Mouse (Mus musculus): ENCODE data around the gene Susd1. TPM values are rescaled to one million over a fixed set of nuclear protein-coding genes. Genes with fewer than 3 reads are reported as not detected.

Gene Susd1
- 1 to 10 TPM; 1.0 to 2.0 TPM for total RNA-seq (2021)

DNA sequence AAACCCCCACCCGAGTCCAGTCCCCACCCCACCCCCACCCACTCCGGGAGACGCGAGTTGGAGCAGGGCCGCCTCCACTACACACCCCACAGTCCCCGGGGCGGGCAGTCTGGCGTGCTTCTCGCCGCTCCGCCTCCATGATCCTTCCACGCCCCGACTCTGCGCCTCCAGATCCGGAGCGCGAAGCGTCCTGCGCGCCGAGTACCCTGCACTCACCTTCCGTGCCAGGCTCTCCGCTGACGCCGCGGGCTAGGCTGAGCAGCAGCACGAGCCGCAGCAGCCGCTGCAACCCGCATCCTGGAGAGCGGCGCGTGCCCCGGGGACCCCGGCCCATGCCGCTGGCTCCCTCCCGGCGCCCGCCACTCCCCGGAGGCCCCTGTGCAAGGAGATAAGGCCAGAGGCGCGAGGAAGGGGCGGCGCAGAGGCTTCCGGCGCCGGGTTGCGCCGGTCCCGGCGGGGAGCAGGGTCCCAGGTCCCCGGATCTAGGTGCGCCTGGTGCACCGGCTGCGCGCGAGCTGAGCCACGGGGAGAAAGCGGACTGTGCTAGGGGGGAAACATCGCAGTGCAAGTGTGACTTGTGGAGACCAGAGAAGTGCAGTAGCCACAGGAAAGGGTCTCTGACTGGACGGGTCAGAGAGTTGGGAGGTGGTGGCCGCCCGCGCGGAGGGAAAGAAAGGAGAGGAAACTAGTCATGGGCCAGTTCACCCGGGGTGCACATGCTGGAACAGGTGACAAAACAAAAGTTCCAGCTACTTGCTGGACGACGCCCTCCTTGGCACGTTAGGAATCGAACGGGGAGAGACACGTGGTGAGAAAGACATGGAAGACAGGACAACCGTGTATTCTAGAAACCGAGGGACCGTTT lies at the start of gene Susd1:
TSS of gene Susd1 (minus strand) at position 644 of the 865 bp plus-strand sequence.
- peak; percentile 53 to 59 for DNase-seq
- intact Hi-C loops (cut with DNase I) = no loop called here

DNA sequence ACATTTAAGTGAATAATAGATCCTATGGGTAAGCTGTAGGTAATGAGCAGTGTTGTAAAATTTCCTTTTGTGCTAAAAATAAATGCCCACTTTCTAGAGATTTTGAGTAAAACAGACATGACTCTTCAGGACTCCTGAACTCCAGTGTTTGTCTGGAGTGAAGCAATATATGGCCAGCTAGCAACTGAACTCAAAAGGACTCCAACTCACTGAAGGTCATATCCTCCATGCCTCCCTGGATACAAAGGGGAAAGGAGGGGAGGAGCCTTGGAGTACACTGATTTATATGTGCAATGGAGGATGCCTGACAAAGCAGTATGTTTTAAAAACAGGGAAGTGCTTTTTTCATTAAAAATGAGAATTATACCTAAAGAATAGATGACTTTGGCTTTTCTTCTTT lies 32.9 kb upstream of the Susd1 start:
- intact Hi-C loops (cut with DNase I) = no loop called here
- DNase-seq = no peak

DNA sequence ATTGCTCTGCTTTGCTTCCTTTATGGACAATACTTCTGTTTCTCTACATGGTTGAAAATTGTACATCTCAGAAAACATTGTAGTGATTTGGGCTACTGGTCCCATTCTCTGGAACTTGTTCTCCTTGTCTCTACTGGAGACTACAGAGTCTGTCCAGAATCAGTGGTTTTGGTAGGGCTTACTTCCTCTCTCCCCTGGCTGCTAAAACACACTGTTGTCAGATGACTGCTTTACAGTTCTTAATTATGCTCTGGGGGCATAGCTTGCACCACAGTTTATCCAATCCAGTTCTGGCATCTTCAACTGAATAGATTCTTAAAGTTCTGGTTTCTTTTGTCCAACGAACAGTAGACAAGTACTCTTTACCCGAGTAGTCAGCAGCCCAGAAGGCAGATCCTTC lies 27.0 kb upstream of the Susd1 start:
- intact Hi-C loops (cut with DNase I) = no loop called here

DNA sequence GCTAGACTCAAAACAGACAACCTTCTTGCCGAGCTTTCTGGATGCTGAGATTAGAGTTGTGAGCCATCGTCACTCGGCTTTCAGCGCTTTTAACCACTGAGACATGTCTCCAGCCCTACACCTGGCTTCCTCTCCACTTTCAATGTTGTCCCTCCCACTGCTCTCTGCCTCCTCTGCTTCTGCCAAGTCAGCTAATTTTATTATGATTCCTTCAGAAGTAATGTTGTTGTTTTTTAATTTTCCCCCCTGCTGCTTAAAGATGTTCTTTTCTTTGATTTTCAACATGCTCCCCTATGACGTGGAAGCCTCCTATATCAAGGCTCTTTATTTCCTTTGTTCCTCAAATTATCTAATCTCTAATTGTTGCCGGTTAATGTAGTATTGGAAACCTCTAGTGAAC lies 26.2 kb upstream of the Susd1 start:
- DNase-seq = no peak
- intact Hi-C loops (cut with DNase I) = no loop called here

More for the DNA sequence above, 27.0 kb upstream of the Susd1 start:
- no peak for DNase-seq

DNA sequence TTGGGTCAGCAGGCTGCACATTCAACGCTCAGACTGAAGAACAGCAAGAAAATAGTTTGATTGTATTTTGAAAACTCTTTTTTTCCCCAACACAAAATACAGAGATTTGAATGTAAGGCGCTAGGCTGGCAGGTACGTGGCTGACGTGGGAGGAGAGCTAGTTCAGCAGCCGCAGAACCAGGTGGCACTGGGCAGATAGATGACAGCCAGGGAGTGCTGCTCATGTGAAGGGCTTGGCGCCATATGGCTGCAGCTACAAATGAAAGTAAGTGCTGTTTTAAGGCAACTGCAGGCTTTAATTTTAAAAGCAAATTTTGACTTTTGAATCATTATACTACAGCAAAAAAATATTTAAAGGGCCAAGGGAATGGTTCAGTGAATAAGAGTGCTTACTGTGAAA lies 24.1 kb upstream of the Susd1 start:
- no peak for DNase-seq
- intact Hi-C loops (cut with DNase I) = no loop called here

DNA sequence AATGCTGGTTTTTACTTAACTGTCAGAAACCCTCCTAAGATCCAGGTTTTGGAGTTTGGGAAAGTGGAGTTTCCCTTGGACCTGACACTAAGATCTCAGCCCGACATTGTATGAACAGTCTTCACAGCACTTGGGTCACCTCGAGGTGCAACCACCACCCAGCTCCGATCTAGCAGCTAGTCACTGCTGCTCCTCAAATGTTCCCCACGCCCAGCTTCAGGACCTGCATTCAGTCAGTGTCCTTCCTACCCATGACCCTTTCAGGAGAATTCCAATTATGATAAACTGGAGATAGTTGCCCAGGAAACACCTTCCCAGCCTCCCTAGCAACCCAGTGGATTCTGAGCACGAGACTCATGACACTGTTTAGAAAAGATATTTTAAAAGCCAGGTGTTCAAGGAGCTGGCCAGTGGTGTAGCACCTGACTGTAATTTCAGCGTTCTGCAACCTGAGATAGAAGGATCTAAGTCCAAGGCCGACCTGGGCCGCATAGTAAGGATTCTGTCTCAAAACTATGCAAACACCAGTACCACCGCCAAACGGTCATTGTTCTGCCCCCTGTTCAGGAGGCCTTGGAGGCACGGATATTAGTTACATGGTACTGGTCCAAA lies 22.8 kb upstream of the Susd1 start:
- intact Hi-C loops (cut with DNase I) = no loop called here

DNA sequence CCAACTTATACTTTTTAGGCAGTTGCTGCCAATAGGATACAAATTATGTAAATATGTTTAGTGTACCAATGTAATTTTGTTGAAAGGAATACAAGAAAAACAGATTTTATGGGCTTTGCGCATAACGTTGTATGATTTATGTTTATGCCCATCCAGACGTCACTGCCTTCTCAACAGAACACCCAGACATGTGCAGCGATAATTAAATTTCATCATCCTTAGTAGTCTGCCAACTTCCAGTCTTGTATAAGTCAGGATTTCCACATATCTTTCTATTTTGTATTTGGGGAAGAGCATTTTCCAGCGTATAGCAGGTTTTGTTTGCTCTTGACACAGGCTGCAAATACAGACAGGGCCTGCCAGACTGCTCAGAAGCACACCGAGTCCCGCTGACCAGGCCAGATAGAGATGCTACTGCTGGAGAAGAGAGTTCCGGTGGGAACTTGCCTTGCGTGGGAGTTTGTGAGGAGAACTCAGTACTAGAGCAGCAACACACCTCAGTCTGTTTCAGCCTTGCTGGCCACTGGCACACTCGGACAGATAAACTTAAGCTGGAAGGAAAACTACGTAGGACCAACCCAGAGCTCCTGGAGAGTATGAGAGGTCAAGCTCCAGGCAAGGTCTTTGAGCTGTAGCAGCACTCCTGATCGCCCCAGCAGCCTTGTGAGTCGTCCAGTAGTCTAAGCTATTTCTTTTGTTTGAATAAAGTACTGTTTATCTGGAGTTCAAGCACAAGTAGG lies 21.0 kb upstream of the Susd1 start:
- intact Hi-C loops (cut with DNase I) = no loop called here
- DNase-seq = no peak

More for the DNA sequence above, 22.8 kb upstream of the Susd1 start:
- DNase-seq = no peak

DNA sequence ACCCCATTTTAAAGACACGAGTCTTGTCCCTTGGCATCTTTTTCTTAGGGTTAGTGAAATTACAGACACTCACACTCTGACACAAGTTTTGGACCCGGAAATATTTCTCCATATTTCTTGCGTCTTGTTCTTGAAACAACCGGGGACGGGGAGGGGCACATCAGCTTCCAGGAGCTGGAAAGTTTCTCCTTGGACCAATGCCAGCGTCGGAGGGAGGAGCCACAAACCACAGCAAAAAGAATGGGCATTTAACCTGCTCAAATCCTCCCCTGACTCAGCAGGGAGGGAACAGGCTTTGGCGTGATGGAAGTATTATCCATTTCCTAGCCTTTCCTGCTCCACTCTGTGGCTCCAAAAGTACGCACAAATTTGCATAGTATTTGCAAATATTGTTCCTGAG lies 19.5 kb upstream of the Susd1 start:
- DNase-seq = peak in 1 of 2 experiments; percentile 31

DNA sequence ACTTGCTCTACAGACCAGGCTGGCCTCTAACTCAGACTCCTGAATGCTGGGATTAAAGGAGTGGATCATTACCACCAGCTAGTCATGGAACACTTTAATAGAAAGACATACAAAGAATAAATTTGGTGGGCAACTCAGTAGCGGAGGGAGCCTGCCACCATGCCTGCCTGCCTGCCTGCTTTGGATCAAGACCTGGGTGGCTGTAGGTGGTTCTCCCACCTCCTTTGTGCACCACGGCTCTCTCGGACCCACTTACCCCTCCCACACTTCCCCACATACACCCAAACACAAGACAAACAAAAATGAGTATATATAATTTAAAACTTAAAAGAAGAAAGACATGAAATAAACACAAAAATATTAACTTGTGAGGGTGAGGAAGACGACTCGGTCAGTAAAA lies 18.7 kb upstream of the Susd1 start:
- no peak for DNase-seq
- intact Hi-C loops (cut with DNase I) = no loop called here

More for the DNA sequence above, 19.5 kb upstream of the Susd1 start:
- intact Hi-C loops (cut with DNase I) = no loop called here

DNA sequence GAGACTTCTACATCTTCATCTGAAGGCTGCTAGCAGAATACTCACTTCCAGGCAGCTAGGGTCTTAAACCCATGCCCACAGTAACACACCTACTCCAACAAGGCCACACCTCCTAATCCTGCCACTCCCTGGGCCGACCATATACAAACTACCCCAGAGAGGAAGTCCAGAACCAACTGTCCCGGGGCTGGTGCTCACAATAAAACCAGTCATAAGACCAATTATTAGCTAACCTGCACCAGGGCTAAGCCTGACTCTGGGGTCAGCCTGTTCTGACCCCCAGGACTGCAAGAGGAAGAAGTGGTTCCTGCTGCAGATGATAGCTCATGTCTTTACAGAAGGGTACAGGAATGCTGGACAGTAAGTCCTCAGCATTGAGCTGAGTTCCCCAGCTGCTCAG lies 17.0 kb upstream of the Susd1 start:
- DNase-seq = no peak
- intact Hi-C loops (cut with DNase I) = no loop called here

DNA sequence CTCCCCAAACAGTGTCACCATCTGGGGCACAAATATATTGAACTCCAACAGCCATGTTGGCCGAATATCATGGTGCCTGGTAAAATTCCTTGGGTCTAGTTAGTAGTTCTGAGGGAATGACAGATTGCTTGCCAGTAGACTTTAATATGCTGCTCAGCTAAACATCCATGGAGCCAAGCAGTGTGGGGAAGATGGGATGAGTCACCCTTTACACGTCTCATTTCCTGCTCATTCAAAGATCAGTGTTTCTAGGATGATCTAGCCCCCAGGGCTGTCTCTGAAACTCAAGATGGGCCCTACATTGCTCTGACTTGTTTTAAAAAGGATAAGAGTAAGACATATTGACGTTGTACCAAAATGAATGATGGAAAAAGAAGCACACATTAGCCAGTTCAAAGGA lies 15.6 kb upstream of the Susd1 start:
- intact Hi-C loops (cut with DNase I) = no loop called here
- no peak for DNase-seq

DNA sequence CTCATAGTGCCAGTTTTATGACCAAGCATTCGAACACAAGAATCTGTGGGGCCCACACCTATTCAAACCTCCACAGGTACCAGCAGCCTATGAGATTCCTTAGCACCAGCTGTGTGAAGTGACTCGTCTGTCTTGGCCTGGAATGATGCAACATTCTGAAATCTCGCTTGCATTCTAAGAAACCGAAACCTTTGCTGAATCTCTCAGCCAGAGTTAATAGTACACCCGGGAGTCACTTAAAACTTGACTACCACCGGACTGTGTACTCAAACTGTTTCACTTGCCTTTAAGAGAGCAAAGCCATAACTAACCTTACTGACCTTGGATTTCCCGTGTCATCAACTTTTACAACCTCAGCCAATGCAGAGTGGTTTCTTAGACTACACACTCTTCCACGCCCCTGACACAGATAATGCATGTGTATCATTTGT lies 14.1 kb upstream of the Susd1 start:
- intact Hi-C loops (cut with DNase I) = no loop called here

DNA sequence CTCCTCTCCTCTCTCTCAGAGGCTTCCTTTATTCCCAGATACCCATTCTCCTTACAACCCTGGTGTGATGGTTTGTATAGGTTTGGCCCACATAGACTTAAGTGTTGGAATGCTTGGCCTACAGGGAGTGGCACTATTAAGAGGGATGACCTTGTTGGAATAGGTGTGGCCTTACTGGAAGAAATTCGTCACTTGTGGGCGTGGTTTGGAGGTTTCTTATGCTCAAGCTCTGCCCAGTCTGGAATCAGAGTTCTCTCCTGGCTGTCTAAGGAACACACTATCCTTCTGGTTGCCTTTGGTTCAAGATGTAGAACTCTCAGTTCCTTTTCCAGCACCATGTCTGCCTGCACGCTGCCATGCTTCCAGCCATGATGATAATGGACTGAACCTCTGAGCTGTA lies 12.5 kb upstream of the Susd1 start:
- no peak for DNase-seq
- intact Hi-C loops (cut with DNase I) = no loop called here

More for the DNA sequence above, 14.1 kb upstream of the Susd1 start:
- no peak for DNase-seq

DNA sequence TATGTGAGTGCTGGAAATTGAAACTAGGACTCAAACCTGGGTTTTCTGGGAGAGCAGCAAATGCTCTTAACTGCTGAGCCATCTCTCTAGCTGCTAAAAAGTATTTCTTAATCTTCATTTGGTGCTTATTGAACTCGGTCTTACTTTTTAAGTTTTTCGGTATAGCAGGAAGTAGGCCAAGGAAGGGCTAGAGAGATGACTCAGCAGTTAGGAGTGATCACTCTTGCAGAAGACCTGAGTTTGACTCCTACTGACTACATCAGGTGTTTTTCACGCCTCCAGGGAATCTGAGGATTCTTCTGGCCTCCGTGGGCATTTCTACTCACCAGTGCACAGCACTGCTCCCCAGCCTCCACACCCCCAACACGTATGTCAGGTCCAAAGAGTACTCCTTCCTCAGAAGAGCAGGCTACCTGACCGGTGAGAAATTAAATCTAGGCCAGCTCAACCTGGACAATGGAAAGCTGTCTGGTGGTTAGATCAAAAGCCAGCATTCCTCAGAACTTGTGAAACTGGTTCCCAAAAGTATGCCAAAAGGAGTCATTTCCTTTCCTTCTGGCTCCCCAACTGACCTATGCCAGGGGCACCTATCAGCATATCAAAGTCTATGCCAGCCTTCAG lies 11.9 kb upstream of the Susd1 start:
- no peak for DNase-seq
- intact Hi-C loops (cut with DNase I) = no loop called here

DNA sequence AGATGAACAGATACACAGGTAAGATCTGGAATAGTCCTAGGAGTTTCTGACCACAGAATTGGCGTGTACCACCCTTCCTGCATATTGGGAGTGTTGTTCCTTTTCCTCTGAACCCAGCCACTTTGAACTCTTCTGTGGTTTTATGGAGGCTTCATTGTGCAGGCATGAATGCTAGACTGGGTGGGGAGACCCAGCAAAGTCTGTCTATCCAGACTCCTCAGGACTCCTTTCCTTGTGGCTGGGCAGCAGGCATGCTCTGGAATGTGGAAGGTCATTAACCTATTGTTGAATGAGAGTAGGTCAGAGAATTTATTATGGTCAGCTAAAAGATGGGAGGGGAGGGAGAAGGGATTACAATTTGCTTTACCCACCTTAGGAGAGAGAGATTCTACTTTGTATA lies 8.9 kb upstream of the Susd1 start:
- intact Hi-C loops (cut with DNase I) = no loop called here
- DNase-seq = no peak

DNA sequence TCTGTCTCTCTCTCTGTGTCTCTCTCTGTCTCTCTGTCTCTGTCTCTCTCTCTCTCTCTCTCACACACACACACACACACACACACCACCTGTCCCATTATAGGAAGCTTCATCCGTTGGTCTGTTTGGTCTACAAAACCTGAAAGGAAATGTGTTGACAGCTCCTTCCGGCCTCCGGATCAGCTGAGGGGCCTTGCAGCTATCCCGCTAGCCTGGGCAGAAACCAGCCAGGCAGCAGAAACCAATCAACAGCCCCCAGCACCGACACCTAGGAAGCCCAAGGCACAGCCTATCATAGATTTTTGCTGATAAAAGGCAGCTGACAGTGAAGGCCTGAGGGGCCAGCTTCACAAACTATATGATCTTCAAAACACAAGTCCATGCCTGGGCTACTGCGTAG lies 7.1 kb upstream of the Susd1 start:
- intact Hi-C loops (cut with DNase I) = no loop called here
- no peak for DNase-seq

DNA sequence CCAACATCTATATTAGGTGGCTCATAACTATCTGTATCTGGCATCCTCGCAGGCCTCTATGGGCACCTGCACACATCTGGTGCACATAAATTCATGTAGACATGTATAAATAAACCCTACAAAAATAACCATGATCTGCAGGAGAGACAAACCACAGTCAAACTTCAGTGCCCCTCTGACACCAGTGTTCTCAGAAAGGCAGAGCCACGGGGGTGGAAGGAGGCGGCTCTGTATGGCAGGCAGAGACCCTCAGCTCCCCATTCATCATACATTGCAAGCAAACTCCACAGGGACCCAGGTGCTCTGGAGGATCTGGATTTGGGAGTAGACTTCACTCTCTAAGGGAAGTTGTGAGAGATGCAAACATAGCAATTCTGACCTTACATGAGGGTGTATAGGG lies 6.6 kb upstream of the Susd1 start:
- DNase-seq = no peak
- intact Hi-C loops (cut with DNase I) = no loop called here

DNA sequence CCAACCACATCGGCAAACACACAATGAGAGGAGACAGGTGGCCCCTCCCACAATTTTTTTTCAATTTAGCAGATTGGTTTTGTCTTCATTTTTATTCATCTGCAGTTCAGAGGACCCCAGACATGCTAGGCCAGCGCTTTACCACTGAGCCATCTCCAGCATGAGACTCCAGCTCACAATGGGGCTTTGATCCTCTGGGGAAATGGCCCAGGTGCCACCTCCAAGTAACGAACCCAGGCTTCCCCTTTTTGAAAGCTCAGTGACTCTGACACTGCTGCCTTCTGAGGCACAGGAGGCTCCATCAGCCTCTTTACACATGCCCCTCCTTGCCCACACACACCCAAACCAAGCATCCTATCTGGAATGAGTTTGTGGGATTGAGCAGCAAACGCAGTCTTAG lies 5.7 kb upstream of the Susd1 start:
- intact Hi-C loops (cut with DNase I) = no loop called here
- DNase-seq = no peak

DNA sequence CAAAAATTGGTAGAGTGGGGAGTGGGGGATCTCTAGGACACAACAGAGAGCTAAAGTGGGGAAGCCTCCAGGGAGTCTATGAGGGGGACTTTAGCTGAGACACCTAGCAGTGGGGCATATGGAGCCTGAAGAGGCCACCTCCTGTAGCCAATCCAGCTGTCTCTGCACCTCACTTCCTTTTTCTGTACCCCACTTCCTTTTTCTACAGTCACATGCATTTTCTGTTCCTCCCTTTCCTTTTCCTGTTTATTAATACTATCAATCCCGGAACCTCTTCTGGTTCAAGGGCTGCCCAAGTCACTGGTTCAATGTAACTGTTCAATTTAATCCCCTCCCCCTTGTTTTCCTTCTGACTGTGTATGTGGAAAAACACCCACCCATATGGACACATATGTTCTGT lies 2.8 kb upstream of the Susd1 start:
- intact Hi-C loops (cut with DNase I) = no loop called here
- DNase-seq = no peak

DNA sequence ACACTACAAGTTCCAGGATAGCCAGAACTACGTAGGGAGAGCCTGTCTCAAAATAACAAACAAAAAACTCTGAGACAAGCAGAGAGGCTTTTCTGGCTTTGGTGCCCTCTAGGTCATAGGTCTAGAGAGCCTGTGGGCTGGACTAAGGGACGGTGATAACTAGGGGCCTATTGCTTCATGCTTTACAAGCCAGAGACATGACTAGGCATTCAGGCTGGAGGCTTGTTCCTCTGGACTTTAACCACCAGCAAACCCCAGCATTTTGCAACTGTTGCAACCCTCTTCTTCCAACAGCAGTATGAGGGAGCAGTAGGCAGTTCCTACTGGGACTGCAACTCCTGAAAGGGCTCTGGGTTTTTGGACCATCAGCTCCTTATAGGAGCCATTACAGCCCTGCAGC lies 1.5 kb upstream of the Susd1 start:
- DNase-seq = no peak

DNA sequence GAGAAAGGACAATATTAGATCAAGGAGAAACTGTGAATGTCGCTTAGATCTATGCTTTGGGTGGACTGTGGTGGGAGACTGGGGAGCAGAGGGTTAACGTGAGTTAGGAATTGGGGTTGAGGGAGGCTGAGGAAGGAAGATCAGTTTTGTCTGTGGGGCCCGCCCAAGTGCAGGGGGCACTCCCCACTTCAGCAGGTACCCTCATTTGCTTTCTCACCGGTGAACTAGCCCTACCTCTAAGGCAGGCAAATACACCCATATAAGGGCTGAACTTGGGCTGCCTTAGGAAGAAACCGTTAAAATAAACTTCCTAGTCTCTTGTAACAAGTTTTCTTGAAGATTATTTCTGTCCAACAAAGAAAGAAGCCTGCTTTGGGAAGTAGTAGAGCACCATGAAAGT lies 608 bp upstream of the Susd1 start:
- no peak for DNase-seq

More for the DNA sequence above, 1.5 kb upstream of the Susd1 start:
- intact Hi-C loops (cut with DNase I) = no loop called here

More for the DNA sequence above, 608 bp upstream of the Susd1 start:
- intact Hi-C loops (cut with DNase I) = no loop called here
